Mouse (Mus musculus) lung, postnatal 4 days (tissue): Measurements from ENCODE around the gene Zfp112.
"Not testable (repeated sequence)": the region's sequence is repeated elsewhere in the genome, so short reads cannot be mapped to it uniquely, and the experiment has no call there.

Experiments
- DNase-seq, 2 experiments: peaks; one replicate each; pipeline ENCODE4 v3.0.0; 2021

The Zfp112 gene

DNA sequence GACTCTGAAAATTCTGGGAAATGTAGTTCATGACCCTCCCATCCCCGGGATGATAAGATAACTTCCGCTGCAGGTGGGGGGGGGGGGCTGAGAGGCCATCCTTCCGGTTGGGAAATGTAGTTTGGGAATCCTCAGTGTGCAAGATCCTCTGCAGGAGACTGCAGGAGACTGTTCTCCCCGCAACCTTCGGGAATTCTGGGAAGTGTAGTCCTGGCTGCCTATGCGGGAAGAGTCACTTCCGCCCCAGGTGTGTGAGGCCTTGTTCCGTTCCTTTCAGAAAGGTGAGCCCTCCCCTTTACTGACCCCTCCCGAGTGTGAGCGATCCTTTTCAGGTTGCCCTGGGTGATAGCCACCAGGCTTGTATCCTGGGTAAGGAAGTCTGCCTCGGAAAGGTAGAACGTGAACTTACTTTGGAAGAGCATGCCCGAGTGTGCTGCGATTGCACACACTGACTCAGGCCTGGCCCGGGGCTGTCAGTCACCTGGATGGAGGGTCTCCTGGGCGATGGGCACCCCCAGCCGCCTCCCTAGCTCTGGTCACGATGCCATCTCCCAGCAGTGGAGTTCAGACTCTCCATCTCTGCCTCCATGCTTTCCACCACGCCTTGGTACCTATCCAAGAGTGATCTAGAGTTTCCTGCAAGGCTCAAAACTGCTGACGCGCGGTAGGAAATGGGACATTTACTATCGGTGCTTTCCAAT, at the start of gene Zfp112:
Gene Zfp112 (plus strand): TSS at position 159 of the 701 bp plus-strand sequence.
- DNase-seq = peak; percentile 79 to 86

DNA sequence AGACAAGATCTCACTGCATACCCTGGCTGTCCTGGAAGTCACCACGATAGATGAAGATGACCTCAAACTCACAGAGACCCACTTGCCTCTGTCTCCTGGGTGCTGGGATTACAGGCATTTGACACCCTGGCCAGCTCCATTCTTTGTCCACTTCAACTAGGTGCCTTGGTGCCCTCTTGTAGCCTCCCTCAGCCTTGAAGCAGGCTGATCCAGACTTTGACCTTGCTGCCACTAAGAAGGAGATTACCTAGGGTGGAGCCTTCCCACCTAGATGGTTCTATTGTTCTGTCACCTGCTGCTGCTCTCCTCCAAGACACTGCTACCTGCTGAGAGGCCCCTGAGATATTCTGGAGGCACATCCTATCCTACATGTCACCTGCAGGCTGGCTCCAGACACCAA, 37.7 kb upstream of the Zfp112 start:
- not testable (repeated sequence) for DNase-seq

DNA sequence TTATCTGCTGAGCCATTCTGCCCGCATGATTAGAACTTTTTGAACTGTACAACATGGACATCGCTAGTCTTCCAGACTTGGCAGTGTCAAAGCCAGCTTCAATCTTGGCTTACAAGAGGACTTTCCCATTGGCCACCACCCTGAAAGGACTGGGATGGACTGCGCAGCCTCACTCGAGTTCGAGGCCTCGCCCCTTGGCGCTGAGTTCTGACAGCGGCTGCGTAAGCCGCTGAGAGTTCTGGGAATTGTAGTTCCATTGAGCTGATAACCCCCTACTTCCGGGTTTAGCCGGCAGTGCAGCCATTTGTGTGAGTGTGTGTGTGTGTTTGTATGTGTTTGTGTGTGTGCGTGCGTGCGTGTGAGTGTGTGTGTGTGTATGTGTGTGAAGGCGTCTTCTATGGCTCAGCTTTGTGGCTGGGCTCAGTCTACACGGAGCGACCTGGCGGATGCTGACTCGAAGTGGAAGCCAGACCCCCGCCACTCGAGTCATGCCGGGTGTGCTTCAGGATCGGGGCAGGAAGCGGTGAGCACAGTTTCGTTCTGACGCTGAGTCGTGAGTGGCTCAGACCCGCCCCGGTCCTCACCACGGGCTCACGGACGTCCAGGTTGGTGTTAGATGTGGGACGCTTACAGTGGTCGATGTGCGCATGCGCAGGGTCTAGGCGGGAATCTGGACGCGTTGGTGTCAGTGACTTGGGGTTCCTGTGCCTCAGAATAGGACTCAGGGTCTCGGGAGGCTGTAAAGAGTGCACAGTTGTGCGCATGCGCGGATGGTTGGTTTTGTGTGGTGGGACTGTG, 30.3 kb upstream of the Zfp112 start, which contains the start of gene Zfp180:
Gene Zfp180 (plus strand): TSS at position 291 of the 798 bp plus-strand sequence.
- peak; percentile 96 to 98 for DNase-seq

DNA sequence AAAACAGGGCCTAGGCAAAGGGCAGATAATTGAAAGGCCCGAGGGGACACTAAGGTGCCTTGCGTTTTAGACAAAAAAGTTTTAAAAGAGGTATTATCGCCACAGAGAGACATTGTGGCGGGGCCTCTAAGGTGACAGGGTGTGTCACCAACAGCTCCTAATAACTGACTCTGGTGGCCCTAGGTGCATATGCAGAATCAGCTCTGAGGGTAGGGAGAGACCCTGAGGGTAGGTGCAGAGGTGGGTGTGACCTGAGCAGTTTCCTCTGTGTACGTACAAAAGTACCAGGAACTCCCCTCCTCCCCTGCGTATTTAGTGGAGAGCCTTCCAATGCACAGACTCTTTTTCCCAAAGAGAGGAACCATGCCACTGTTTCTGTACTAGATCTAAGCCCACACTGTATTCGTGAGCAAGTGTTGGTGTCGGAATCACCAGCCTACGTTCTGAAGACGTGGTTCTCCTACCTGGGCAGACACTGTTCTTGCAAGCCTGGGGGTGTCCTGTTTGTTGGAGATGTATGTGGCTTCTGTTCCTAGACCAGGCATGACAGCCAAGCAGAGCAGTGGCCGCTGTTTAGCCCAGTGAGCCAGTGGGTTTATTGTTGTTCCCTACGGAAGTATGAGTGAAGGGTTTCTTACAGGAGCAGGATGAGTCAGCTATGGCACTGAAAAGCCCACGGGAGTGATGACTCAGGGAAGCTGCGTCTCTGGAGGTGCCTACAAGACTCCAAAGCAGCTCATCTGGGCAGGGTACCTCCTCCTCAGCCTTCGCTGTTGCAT, 29.5 kb upstream of the Zfp112 start:
- DNase-seq = no peak

DNA sequence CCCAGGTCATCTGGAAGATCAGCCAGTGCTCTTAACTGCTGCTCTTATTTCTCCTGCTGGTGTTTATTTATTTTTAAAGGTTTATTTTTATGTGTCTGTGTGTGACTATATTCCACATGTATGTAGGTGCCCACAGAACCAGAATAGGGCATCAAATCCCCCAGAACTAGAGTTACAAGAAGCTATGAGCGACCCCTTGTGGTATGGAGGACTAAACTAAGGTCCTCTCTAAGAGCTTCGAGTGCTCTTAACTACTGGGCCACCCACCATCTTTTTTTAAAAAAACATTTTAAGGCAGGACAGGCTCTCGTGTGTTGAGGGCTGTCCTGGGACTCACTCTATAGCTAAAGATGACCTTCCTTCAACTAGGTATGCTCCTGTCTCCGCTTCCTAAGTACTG, 25.2 kb upstream of the Zfp112 start:
- DNase-seq = no peak

DNA sequence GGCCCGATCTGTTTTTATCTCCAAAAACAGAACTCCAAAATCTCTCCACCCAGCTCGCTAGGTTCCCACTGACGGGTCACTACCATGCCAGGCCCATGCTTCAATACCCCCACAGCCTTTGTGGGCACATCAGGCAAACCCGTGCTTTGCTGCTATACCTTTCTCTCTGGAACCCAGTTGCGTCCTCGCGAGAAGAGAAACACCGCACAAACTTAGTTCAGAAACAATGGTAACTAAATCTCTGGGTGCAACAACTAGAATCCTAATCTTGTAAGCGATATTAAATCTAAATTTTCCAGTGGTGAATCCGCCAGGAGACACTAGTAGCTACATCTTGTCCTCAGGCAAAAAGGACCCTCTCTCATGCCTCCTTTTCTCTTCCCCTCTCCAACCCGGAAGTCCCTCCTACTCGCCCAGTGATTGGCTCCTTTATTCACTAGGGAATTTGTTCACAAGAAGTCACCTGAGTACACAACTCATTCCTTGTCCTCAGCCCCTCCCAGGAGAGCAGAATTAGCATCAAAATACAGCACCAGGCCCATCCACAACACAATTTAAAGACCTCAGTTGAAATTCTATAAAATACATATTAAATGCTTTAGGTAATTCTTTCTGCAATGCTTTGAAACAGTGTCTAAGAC, 24.5 kb upstream of the Zfp112 start:
- no peak for DNase-seq

DNA sequence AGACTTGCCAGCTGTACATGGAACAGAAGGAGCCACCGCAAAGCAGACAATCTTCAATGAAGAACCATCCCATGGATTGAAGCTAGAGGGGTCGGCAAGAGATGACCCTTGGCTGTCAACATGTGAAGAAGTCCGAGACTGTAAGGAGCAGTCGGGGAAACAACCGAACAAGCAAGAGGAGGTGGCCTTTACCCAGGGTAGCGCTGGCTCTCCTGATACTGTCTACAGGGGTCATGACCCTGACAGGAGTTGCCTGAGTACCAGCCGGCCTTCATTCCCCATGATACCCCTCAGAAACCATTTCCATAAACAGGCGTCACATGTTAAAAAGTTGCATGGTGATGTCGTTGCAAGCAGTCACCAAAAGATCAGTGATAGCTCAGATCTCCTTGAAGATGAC, 7.7 kb upstream of the Zfp112 start:
- no peak for DNase-seq

DNA sequence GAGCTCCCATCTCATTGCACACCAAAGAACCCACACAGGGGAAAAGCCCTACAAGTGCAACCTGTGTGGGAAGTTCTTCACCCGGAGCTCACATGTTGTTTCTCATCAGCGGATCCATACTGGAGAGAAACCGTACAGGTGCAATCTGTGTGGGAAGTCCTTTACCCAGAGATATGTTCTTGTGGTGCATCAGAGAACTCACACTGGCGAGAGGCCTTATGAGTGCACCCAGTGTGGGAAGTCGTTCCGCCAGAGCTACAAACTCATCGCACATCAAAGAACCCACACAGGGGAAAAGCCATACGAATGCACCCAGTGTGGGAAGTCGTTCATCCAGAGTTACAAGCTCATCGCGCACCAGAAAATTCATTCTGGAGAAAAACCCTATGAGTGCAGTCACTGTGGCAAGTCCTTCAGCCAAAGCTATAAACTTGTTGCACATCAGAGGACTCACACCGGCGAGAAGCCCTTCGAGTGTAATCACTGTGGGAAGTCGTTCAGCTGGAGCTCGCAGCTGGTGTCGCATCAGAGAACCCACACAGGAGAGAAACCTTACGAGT, 6.9 kb upstream of the Zfp112 start:
- no peak for DNase-seq

DNA sequence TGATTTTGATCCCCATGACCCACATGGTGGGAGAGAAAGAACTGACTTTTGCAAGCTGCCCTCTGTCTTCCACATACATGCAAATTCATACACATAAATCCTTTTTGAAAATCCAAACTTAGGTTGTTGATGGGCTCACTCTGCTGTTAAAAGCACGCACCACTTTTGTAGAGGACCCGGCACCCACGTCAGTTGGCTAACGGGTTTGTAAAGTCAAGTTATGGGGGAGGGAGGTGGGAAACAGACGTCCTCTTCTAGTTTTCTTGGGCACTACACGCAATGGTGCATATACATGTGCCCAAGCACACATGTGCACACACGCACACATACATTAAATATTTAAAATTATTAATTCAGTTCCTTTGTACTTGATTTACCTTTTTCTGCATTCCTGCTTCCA, 1.3 kb upstream of the Zfp112 start:
- no peak for DNase-seq

DNA sequence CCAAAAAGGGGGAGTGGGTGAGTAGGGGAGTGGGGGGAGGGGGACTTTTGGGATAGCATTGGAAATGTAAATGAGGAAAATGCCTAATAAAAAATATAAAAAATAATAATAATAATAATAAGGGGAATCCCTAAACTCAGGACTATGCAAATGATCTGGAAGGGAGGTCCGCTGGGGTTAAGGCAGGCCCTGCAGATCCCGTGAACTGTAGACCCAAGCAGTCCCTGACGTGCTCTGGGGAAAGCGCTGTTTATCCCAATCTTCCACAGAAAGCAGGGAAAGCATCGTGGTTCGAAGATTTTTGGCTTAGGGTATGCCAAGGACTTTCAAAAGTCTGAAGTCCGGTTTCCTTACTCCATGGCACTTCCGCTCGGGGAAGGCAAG, 350 bp upstream of the Zfp112 start:
- DNase-seq = no peak

DNA sequence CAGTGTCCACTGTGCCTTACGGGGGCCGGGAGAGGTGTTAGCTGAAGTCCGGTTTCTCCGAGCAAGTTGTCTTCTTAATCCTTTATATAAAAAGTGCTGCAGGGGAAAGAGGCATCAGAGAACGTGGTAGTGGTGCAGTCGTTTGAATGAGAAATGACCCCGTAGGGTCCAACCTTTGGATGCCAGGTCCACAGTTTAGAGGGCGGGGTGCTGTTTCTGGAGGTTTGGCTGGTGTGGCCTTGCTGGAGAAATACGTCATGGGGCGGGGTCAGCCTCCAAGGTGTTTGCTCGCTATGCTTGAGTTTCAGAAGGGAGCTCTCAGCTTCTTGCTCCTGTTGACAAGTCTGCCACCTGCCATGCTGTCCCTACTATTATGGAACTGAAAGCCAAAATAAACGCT, 887 bp downstream of the Zfp112 start:
- peak; percentile 63 to 67 for DNase-seq

DNA sequence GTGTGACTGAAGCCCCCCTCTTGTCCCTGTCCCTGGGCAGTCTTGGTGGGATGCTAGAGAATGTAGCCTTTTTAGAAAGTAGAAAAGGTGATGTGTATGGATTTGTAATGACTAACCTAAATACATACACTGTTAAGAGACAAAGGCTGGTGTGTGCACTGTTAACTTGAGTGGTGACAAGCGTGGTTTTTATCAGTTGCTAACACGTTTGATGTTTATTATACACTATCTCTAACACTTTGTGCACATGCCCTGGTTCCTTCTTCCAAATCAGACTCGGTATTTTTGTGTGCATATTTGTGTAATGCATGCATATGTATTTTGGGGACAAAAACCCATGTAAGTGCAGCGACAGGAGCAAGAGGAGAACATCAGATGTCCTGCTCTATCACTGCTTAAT, 4.5 kb downstream of the Zfp112 start:
- DNase-seq = no peak

DNA sequence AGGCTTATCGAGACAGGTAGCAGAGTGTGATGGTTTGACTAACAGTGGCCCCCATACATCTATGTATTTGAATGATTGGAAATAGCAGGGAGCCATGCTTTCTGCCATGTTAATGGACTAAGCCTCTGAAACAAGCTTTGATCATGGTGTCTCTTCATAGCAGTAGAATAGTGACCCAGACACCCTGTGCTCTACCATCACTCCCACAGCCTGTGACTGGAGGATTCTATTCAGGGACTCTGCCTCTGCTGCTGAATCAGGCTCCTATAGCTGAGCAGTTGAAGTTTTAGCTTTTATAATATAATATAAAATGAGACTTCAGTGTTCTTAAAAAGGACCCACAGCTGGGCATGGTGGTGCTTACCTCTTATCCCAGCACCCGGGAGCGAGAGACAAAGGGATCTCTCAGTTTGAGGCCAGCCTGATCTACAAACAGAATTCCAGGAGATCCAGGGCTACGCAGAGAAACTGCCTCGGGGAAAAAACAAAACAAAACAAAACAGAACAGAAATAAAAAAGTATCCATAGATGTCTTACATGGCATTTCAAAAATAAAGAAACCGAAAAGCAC, 21.4 kb downstream of the Zfp112 start:
- no peak for DNase-seq

DNA sequence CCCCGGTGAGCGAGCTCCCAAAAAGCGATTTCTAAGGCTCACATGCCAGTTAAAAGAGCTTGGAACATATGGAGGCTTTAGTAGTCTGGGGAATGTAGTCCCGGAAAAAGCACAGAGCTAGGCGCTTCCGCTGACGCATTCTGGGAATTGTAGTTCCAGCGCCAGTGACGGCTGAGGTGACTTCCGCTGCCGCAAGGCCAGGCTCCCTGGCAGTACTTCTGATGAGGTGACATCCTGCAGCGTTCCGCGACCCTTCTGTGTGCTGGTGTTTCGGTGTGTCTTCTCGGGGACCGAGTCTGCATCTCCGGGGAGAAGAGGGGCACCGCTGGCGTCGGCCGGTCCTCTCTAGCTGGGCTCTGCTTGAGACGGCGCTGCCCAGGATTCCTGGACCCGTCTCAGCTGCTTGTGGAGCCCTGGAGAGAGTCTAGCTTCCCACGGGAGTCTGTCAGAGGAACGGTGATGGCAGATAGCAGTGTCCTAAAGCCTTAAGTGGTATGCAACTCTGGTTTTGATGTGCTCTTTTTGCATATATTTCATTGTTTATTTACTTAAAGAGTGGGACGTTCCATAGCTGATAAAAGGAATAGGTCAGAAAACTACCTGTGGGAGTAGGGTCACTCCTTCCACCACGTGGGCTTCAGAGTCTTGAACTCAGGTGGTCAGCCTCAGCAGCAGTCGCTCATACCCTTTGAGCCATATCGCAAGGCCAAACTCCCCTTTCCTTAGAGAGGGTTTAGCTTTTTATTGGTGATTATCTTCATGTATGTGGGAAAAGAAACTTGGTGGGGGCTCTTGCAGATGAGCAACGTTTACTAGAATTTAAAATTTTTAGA, 22.1 kb downstream of the Zfp112 start, which contains the start of gene Zfp235:
Gene Zfp235 (plus strand): TSS at position 174 of the 833 bp plus-strand sequence.
- DNase-seq = peak; percentile 89

DNA sequence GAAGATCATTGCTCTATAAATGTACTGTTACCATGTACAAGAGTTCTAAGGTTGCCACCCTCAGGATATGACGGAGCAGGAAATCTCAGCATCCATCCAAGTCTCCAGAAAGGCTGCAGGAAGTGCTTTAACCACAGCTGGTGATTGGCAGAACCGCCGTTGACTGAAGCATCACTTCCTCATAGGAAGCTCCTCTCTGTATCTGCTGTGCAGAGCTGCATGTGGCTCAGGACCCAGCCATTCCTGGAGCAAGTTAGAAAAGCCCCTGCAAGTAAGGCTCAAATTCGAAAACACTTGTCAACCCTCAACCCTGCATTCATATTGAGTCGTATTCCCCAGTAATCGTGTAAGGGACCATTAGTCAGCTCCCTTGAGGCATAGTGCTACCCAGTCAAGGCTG, 30.5 kb downstream of the Zfp112 start:
- no peak for DNase-seq

DNA sequence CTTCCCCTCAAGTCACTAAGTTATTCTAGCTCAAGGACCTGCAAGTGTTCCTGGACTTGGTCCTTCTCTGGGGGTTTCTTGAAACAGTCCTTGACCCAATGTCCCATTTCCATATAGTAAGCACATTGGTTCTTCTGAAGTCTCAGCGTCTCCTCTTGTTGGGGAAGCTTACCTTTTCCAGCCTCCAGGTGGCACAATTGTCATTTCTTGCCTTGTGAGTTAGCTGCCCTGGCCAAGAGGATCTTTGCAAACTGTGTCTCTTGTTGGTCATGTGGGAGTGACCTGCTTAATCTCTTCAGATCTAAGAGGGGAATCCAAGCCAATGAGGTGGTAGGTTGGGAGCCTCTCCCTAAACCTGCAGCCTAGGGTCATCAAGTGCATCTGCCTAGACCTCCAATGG, 41.2 kb downstream of the Zfp112 start:
- peak in 1 of 2 experiments; percentile 22 for DNase-seq

DNA sequence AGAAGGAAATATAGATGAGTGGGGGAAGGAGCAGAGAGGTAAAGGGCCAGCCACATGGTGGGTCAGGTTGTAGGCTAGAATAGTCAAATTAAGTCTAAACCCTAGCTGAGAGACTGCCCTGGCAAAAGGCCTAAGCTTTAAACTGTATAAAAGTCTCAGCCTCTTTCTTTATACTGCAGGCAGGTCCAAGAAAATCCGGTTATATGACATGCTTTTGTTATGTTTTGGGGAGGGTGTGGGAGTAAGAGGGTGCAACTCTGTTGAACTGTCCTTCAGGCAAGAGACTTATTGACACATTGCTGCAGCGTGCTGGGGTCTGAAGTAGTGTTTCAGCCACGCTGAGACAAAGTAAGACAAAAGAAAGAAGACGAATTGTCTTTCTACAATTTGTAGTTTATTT, 60.1 kb downstream of the Zfp112 start:
- no peak for DNase-seq

DNA sequence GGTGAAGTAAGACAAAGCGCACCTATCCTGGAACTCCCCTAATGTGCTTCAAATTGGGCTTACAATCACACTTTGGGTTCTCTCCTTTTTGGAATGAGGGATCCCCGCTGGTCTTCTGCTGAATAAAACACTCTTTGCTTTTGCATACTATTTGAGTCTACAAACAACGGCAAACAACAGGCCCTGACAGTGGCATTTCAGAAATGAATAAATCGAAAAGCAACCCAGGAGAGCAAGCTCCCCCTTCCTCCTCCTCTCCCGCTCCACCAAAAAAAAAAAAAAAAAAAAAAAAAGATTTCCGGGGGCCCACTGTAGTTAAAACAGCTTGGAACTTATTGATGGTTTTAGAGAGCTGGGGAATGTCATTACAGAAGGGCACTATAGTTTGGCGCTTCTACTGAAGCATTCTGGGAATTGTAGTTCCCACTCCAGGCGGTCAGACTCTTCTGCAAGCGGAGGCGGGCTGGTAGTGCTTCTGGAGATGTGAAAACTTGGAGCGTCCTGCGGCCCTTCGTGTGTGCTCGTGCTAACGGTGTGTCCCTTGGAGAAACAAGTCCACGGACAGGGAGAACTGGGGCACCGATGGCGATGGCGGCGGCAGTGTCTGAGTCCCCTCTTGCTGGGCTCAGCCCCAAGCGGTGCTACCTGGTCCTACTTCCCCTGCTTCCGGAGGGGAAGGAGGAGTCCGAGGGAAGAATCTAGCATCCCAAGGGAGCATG, 62.7 kb downstream of the Zfp112 start, which contains the start of gene Zfp114:
Gene Zfp114 (plus strand): TSS at position 443 of the 719 bp plus-strand sequence.
- DNase-seq = peak; percentile 72 to 74

DNA sequence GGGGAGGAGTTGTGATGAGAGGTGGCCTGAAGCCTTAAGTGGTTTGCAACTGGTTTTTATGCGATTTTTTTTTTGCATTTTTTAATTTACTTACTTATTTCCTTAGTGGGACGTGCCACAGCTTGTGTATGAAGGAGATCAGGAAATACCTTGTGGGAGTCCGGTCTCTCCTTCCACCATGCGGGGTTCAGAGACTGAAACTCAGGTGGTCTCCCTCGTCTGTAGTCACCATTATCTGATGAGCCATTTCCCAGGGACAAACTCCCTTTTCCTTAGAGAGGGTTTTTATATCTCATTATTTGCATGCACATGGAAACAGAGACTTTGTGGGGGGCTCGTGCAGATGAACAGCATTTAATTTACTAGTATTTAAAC, 63.2 kb downstream of the Zfp112 start:
- no peak for DNase-seq
